Mouse (Mus musculus) C2C12 (cell line): ENCODE results near the gene Wnt5a.

Source experiments
- CTCF ChIP-seq: IDR thresholded peaks from one replicate; pipeline ENCODE4 v1.5.1; 2011; ENCODE audit not compliant: control insufficient read depth, insufficient read depth, insufficient read length
- FOSL1 ChIP-seq: IDR thresholded peaks from one replicate; pipeline ENCODE4 v1.8.0; 2011; ENCODE audit warnings: mild to moderate bottlenecking, low read length; ENCODE audit not compliant: poor library complexity, insufficient read depth, severe bottlenecking
- MAX ChIP-seq: IDR thresholded peaks from one replicate; pipeline ENCODE4 v1.6.1; 2011; ENCODE audit warnings: mild to moderate bottlenecking, control low read depth
- MYOG ChIP-seq: IDR thresholded peaks from one replicate; pipeline ENCODE4 v1.6.1; 2011; ENCODE audit not compliant: control insufficient read depth, insufficient read length; ENCODE audit errors: extremely low read depth
- USF1 ChIP-seq: IDR thresholded peaks from one replicate; pipeline ENCODE4 v1.6.1; 2011; ENCODE audit warnings: low read depth, mild to moderate bottlenecking, control low read depth, moderate library complexity

- no peak for TF ChIP-seq CTCF
- no peak for TF ChIP-seq MYOG
- TF ChIP-seq FOSL1: no peak
- no peak for TF ChIP-seq MAX
- no peak for TF ChIP-seq USF1
Observed at GRCm38 (mm10) chr14:28532943-28533342, 28.4 kb downstream of the Wnt5a start.
